Comparison of ENCODE assay signal across 25 mouse cellular contexts in the genomic region with DNA sequence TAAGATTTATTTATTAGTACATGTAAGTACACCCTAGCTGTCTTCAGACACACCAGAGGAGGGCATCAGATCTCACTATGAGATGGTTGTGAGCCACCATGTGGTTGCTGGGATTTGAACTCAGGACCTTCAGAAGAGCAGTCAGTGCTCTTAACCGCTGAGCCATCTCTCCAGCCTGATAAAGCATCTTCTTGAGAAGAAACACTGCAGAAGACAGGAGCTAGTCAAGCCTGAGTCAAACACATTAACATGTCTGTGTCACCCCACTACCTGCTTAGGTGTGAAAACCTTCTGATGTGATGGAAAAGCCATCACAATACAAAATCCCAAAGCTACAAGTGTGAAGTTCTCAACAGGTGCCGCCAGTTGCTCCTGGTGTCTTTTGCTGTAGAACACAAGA.
"Had no signal": no experiment of that assay in that cellular context is flagged by ENCODE, and none has a peak within 500 bp of the region (broad histone marks: within the 10 kb centered on the region; RNA-seq: fewer than 3 reads in every experiment).

No protein-coding gene starts in this region.

- H3K27me3 ChIP-seq: embryonic facial prominence, embryonic 12.5 days; embryonic facial prominence, embryonic 13.5 days; embryonic facial prominence, embryonic 15.5 days; forebrain, embryonic 12.5 days; forebrain, embryonic 13.5 days; forebrain, embryonic 15.5 days had no signal

- H3K9me3 ChIP-seq: embryonic facial prominence, embryonic 10.5 days; embryonic facial prominence, embryonic 12.5 days; embryonic facial prominence, embryonic 13.5 days; embryonic facial prominence, embryonic 15.5 days; forebrain, embryonic 10.5 days; forebrain, embryonic 12.5 days; forebrain, embryonic 13.5 days; forebrain, embryonic 15.5 days had no signal

- H3K27ac ChIP-seq: embryonic facial prominence, embryonic 10.5 days; embryonic facial prominence, embryonic 12.5 days; embryonic facial prominence, embryonic 13.5 days; embryonic facial prominence, embryonic 15.5 days; forebrain, embryonic 10.5 days; forebrain, embryonic 12.5 days; forebrain, embryonic 13.5 days; forebrain, embryonic 15.5 days; gastrocnemius, adult 2 months; heart, adult 2 months had no signal

- H3K4me2 ChIP-seq: embryonic facial prominence, embryonic 12.5 days; embryonic facial prominence, embryonic 13.5 days; embryonic facial prominence, embryonic 15.5 days; forebrain, embryonic 12.5 days; forebrain, embryonic 13.5 days; forebrain, embryonic 15.5 days had no signal

- H3K4me1 ChIP-seq: embryonic facial prominence, embryonic 12.5 days; embryonic facial prominence, embryonic 13.5 days; embryonic facial prominence, embryonic 15.5 days; forebrain, embryonic 15.5 days had no signal

- H3K36me3 ChIP-seq: embryonic facial prominence, embryonic 10.5 days; embryonic facial prominence, embryonic 12.5 days; embryonic facial prominence, embryonic 13.5 days; embryonic facial prominence, embryonic 15.5 days; forebrain, embryonic 10.5 days; forebrain, embryonic 12.5 days; forebrain, embryonic 15.5 days had no signal

- DNase-seq: cerebellum, adult 9-10 months; cerebellum, adult 9-11 months; cerebellum, postnatal 10 days; cerebellum, postnatal 14 days; cerebellum, postnatal 25 days; cerebellum, postnatal 36 days; embryo, embryonic 11 days; forebrain, postnatal 0 days; gastrocnemius, adult 2 months; gastrocnemius, postnatal 10 days; gastrocnemius, postnatal 14 days; gastrocnemius, postnatal 25 days; gastrocnemius, postnatal 36 days; heart, adult 11 months; heart, adult 18-20 months; heart, adult 2 months had no signal

- H3K9ac ChIP-seq: embryonic facial prominence, embryonic 12.5 days; embryonic facial prominence, embryonic 13.5 days; embryonic facial prominence, embryonic 15.5 days; forebrain, embryonic 12.5 days; forebrain, embryonic 13.5 days; forebrain, embryonic 15.5 days; forebrain, postnatal 0 days had no signal

- H3K4me3 ChIP-seq: embryonic facial prominence, embryonic 10.5 days; embryonic facial prominence, embryonic 12.5 days; embryonic facial prominence, embryonic 13.5 days; embryonic facial prominence, embryonic 15.5 days; erythroblast, embryonic 14.5 days; forebrain, embryonic 10.5 days; forebrain, embryonic 12.5 days; forebrain, embryonic 13.5 days; forebrain, embryonic 15.5 days; gastrocnemius, adult 2 months; heart, adult 2 months had no signal
